Mouse (Mus musculus) inflammation-experienced regulatory T-cells, adult 16 weeks (primary cell): ENCODE results near the gene Pcdh7. TPM values are rescaled to one million over a fixed set of nuclear protein-coding genes. Genes with fewer than 3 reads are reported as not detected.

Experiments used
- polyA plus RNA-seq: library from polyadenylated mRNA; unstranded; fragments of 100-300 nt; shearing (Covaris generic); gene quantifications from one replicate; pipeline ENCODE4 v1.2.1, GENCODE M21; 2017

Gene Pcdh7
- polyA plus RNA-seq = 0.04 TPM

GRCm38 (mm10) chr5:57717906-57718875, at the start of gene Pcdh7:
Gene Pcdh7 (plus strand): TSS chr5:57717967.

